Mouse (Mus musculus): ENCODE results near the gene Arhgap25. TPM values are rescaled to one million over a fixed set of nuclear protein-coding genes. Genes with fewer than 3 reads are reported as not detected.

The Arhgap25 gene
- polyA plus RNA-seq, 2 experiments, result 1.5 to 2.3 TPM

- Histone ChIP-seq H3K9ac (replicated peaks) (no peak overlapping the region), H3K4me3 (ENCODE audit: insufficient read depth in 1 of 2, low read depth in 2 of 2, low read length in 2 of 2) (no peak overlapping the region), H3K9me3 (ENCODE audit: control insufficient read depth, low read length) (no peaks in the 10 kb centered on the region), H3K36me3 (replicated peaks; ENCODE audit: control insufficient read depth, insufficient read depth, low read depth) (no peaks in the 10 kb centered on the region), H3K27me3 (ENCODE audit: control insufficient read depth, insufficient read depth, low read length) (no peaks in the 10 kb centered on the region), H3K4me2 (ENCODE audit: low read depth) (no peak overlapping the region), H3K27ac (no peak overlapping the region), H3K4me1 (replicated peaks; ENCODE audit: control insufficient read depth in 2 of 2, insufficient read depth in 2 of 2, low read length in 1 of 2) (peaks cover 0 to 7% of the 10 kb centered on the region in 2 experiments; a peak in 1 of 4 replicates)
- 70% methylated on average over 7 of the region's 7 CpGs for WGBS (ENCODE audit: insufficient replicate concordance)
- DNase-seq (ENCODE audit: low read depth in 3 of 3, low spot score in 3 of 3) (no peak), ATAC-seq (ENCODE audit: insufficient read depth) (no peak)
- TF ChIP-seq CTCF (IDR thresholded peaks at IDR 0.05; ENCODE audit: low read depth), result no peak
- no peak for TF ChIP-seq EP300 (IDR thresholded peaks at IDR 0.05; ENCODE audit: low read depth)
Measured at GRCm38 (mm10) chr6:87504875-87505274, 28.2 kb downstream of the Arhgap25 start.

- DNase-seq (ENCODE audit: low read depth in 3 of 3, low spot score in 3 of 3), result no peak
- no peak for TF ChIP-seq CTCF (IDR thresholded peaks at IDR 0.05; ENCODE audit: low read depth)
- TF ChIP-seq EP300 (IDR thresholded peaks at IDR 0.05; ENCODE audit: low read depth), result no peak
- H3K27ac ChIP-seq, result no peak overlapping the region
Measured at GRCm38 (mm10) chr6:87503976-87504375, 29.1 kb downstream of the Arhgap25 start.

GRCm38 (mm10) chr6:87503536-87503935, 29.5 kb downstream of the Arhgap25 start:
- H3K27ac ChIP-seq, result no peak overlapping the region

More at GRCm38 (mm10) chr6:87503976-87504375, 29.1 kb downstream of the Arhgap25 start:
- Histone ChIP-seq H3K4me3 (ENCODE audit: insufficient read depth in 1 of 2, low read depth in 2 of 2, low read length in 2 of 2) (no peak overlapping the region), H3K27me3 (ENCODE audit: control insufficient read depth, insufficient read depth, low read length) (no peaks in the 10 kb centered on the region), H3K36me3 (replicated peaks; ENCODE audit: control insufficient read depth, insufficient read depth, low read depth) (no peaks in the 10 kb centered on the region), H3K4me2 (ENCODE audit: low read depth) (no peak overlapping the region), H3K9ac (replicated peaks) (no peak overlapping the region), H3K9me3 (ENCODE audit: control insufficient read depth, low read length) (no peaks in the 10 kb centered on the region), H3K4me1 (replicated peaks; ENCODE audit: control insufficient read depth in 2 of 2, insufficient read depth in 2 of 2, low read length in 1 of 2) (peaks cover 0 to 13% of the 10 kb centered on the region in 2 experiments; a peak in 3 of 4 replicates)
- no peak for ATAC-seq (ENCODE audit: insufficient read depth)
- WGBS (ENCODE audit: insufficient replicate concordance), result 12% methylated on average over 5 of the region's 5 CpGs

GRCm38 (mm10) chr6:87502831-87503286, 30.2 kb downstream of the Arhgap25 start:
- no peak for TF ChIP-seq EP300 (IDR thresholded peaks at IDR 0.05; ENCODE audit: low read depth)
- no peak for TF ChIP-seq CTCF (IDR thresholded peaks at IDR 0.05; ENCODE audit: low read depth)
- Histone ChIP-seq H3K36me3 (replicated peaks; ENCODE audit: control insufficient read depth, insufficient read depth, low read depth) (no peaks in the 10 kb centered on the region), H3K27me3 (ENCODE audit: control insufficient read depth, insufficient read depth, low read length) (no peaks in the 10 kb centered on the region), H3K4me3 (ENCODE audit: insufficient read depth in 1 of 2, low read depth in 2 of 2, low read length in 2 of 2) (no peak overlapping the region), H3K4me1 (replicated peaks; ENCODE audit: control insufficient read depth in 2 of 2, insufficient read depth in 2 of 2, low read length in 1 of 2) (peaks cover 0 to 15% of the 10 kb centered on the region in 2 experiments; a peak in 3 of 4 replicates), H3K9ac (replicated peaks) (no peak overlapping the region), H3K9me3 (ENCODE audit: control insufficient read depth, low read length) (no peaks in the 10 kb centered on the region), H3K27ac (no peak overlapping the region), H3K4me2 (ENCODE audit: low read depth) (no peak overlapping the region)
- 18% methylated on average over 10 of the region's 10 CpGs for WGBS (ENCODE audit: insufficient replicate concordance)
- ATAC-seq (ENCODE audit: insufficient read depth), result peak; percentile 31; the same call in 1 of the 2 replicates
- peak in 1 of 3 experiments; percentile 46 for DNase-seq (ENCODE audit: low read depth in 3 of 3, low spot score in 3 of 3)

More at GRCm38 (mm10) chr6:87503536-87503935, 29.5 kb downstream of the Arhgap25 start:
- ATAC-seq (ENCODE audit: insufficient read depth) (no peak), DNase-seq (ENCODE audit: low read depth in 3 of 3, low spot score in 3 of 3) (no peak)
- Histone ChIP-seq H3K9me3 (ENCODE audit: control insufficient read depth, low read length) (no peaks in the 10 kb centered on the region), H3K4me3 (ENCODE audit: insufficient read depth in 1 of 2, low read depth in 2 of 2, low read length in 2 of 2) (no peak overlapping the region), H3K4me2 (ENCODE audit: low read depth) (no peak overlapping the region), H3K27me3 (ENCODE audit: control insufficient read depth, insufficient read depth, low read length) (no peaks in the 10 kb centered on the region), H3K4me1 (replicated peaks; ENCODE audit: control insufficient read depth in 2 of 2, insufficient read depth in 2 of 2, low read length in 1 of 2) (peaks cover 0 to 15% of the 10 kb centered on the region in 2 experiments; a peak in 3 of 4 replicates), H3K36me3 (replicated peaks; ENCODE audit: control insufficient read depth, insufficient read depth, low read depth) (no peaks in the 10 kb centered on the region), H3K9ac (replicated peaks) (no peak overlapping the region)
- no peak for TF ChIP-seq CTCF (IDR thresholded peaks at IDR 0.05; ENCODE audit: low read depth)
- no peak for TF ChIP-seq EP300 (IDR thresholded peaks at IDR 0.05; ENCODE audit: low read depth)
- WGBS (ENCODE audit: insufficient replicate concordance), result 86% methylated on average over 1 of the region's 1 CpGs

GRCm38 (mm10) chr6:87502411-87502810, 30.6 kb downstream of the Arhgap25 start:
- no peak overlapping the region for H3K27ac ChIP-seq
- TF ChIP-seq EP300 (IDR thresholded peaks at IDR 0.05; ENCODE audit: low read depth), result no peak
- no peak for TF ChIP-seq CTCF (IDR thresholded peaks at IDR 0.05; ENCODE audit: low read depth)
- no peaks in the 10 kb centered on the region for H3K36me3 ChIP-seq (replicated peaks; ENCODE audit: control insufficient read depth, insufficient read depth, low read depth)
- WGBS (ENCODE audit: insufficient replicate concordance), result 24% methylated on average over 6 of the region's 6 CpGs
- H3K9ac ChIP-seq (replicated peaks), result no peak overlapping the region
- H3K27me3 ChIP-seq (ENCODE audit: control insufficient read depth, insufficient read depth, low read length), result no peaks in the 10 kb centered on the region
- DNase-seq (ENCODE audit: low read depth in 3 of 3, low spot score in 3 of 3), result no peak
- no peak for ATAC-seq (ENCODE audit: insufficient read depth)
- peaks cover 0 to 15% of the 10 kb centered on the region in 2 experiments; a peak in 3 of 4 replicates for H3K4me1 ChIP-seq (replicated peaks; ENCODE audit: control insufficient read depth in 2 of 2, insufficient read depth in 2 of 2, low read length in 1 of 2)
- H3K4me2 ChIP-seq (ENCODE audit: low read depth), result no peak overlapping the region
- H3K4me3 ChIP-seq (ENCODE audit: insufficient read depth in 1 of 2, low read depth in 2 of 2, low read length in 2 of 2), result no peak overlapping the region
- H3K9me3 ChIP-seq (ENCODE audit: control insufficient read depth, low read length), result no peaks in the 10 kb centered on the region
